Mouse (Mus musculus) telencephalon, adult 2 months (tissue): Measurements from ENCODE around the gene Thada.
"Not testable (repeated sequence)": the region's sequence is repeated elsewhere in the genome, so short reads cannot be mapped to it uniquely, and the experiment has no call there.

Experiments used
- DNase-seq: peaks from one replicate; pipeline ENCODE4 v3.0.0-alpha.2; 2011; ENCODE audit warnings: low read depth, low spot score

Thada gene

DNA sequence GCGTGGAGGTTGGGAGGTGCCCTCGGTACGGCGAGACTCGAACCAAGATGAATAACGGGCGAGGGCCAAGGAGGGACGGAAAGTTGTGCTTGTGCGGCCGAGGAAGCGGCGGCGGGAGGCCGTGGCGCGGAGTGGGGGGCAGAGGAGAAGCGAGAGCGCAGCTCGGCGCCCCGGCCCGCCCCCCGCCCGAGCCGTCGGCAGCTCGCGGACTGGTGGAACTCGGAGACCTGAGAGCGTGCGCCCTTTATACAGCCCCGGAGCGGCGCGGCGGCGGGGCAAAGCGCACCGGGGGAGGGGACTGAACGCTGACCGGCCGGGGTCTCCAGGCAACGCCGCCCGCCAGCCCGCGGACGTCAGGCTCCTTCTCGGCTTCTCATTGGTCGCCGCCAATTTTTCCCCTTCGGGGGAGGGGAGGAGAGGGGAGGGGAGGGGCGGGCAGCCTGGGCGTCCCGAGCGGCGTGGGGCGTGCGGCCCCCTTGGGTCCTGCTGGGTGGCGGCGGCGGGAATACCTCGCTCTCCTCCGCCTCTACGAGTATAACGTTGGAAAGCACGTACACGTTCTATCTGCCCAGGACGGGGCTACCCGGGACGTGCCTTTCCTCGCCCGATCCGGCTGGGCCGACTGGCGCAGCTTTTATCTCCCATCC is 278.2 kb downstream of the Thada start, which contains the start of gene Zfp36l2:
Gene Zfp36l2 (minus strand): TSS at position 221 of the 647 bp plus-strand sequence.
- DNase-seq, result no peak

DNA sequence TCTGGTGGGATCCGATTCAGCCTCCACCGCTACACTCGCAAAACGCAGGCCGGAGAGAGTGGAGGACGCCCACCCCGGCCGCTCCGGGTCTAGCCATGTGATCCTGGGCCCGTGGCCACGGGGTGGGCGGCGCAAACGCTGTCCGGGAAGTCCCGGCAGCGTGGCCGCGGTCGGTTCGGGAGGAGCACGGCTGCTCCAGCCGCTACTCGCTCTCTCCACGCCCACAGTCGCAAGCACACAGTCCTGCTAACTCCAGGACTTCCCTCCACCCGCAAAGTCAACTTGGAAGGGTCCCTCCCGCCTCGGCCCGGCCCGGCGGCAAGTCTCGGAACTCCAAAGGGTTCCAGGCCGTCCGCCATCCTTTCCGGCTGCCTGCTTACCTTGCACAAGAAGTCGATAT is 278.7 kb downstream of the Thada start:
- DNase-seq, result not testable (repeated sequence)

DNA sequence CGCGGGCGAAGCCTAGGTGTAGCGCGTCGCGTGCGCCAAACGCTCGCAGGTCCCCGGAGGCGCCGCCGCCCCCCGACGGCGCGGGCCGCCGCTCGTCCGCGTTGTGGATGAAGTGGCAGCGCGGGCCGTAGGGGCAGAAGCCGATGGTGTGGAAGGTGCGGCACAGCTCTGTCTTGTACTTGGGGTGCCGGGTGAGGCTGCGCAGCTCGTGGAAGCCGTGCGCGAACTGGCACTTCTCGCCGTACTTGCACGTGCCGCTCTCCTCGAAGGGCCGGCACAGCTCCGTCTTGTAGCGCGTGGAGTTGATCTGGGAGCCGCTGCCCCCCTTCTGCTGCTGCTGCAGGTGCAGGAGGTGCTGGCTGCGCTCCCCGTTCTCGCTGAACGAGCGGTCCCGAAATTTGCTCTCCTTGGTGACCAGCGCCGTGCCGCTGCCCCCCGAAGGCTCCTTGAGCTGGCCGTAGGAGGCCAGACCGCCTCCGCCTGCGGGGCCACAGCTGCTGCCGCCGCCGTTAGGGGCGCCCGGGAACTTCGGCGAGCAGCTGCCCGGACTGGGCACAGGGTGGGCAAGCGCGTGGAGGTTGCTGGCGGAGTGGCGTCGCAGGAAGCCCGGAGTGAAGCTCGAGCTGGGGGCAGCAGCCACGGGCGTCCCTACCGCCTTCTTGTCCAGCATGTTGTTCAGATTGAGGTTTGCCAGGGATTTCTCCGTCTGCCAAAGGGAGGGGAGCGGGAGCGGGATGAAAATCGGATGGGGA is 279.4 kb downstream of the Thada start:
- no peak for DNase-seq

DNA sequence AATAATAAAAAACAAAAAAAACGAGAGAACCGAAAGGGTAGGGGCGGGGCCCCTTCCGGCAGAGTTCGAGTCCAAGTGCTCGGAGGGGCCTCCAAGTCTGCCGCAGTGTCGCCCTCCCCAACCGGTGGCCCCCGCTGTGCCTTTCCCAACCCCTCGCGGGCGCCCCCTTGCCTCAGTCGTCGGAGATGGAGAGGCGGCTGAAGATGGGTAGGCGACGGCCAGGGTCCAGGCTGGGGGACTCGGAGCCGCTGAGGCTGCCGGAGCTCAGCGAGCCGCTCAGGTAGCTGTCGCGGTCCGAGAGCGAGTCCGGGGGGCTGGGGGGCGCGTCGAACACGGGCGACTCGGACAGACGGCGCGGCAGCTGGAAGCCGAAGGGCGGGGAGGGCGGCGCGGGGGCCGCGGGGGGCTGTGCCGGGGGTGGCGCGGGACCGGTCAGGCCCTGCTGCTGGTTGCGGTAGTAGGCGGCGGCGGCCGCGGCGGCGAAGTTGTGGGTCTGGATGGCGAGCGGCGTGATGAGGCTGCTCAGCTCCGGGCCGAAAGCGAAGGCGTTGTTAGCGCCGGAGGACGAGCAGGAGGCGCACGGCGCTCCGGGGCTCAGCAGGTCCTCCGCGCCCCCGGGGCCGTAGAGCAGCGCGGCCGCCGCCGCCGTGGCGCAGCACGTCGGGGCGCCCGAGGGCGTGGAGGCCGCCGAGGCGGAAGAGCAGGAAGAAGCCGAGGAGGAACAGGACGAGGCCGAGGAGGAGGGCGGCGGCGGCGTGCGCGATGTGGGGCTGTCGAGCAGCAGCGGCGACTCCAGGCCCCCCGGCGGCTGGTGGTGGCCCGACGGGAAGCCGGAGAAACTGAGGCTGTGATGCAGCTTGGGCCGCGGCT is 280.2 kb downstream of the Thada start:
- DNase-seq, result no peak

DNA sequence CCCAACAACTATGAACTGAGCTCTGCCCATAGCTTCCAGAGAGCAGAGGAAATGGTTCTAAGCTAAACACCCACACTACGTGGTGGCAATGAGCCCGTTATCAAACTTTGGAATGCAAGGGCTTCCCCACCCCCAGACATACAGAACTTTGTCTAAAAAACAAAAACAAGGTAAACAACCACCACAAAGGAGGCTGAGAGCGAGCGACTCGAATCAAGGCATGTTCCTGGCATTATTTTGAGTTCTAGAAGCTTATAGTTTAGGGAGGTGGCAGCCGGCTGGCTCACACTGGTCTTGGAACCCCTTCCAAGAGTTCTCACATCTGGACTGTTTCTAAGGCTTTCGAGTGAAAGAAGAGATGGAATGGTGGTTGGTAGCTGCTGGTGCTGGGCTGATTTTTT is 281.0 kb downstream of the Thada start:
- no peak for DNase-seq

DNA sequence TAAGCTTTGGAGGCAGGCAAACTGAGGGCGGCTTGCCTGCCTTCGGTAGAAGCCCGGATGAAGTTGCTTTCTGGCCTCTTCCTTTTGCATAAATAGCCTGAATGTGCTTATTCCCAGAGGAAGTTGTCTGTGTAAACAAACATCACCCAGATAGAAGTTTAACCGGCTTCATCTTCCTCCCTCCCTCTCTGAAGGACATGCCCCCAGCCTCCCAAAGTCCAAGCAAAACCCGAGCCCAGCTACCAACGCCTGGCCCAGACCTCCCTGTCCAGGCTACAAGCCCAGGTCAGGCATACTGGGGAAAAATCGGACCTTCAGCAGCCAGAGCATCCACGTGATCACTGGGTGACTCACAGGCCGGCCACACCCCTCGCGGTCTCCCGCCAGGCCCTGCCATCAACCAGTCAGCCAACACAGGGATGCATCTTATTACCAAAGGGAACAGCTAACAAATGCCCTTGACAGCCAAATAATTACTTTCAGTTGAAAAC is 282.7 kb downstream of the Thada start:
- no peak for DNase-seq

DNA sequence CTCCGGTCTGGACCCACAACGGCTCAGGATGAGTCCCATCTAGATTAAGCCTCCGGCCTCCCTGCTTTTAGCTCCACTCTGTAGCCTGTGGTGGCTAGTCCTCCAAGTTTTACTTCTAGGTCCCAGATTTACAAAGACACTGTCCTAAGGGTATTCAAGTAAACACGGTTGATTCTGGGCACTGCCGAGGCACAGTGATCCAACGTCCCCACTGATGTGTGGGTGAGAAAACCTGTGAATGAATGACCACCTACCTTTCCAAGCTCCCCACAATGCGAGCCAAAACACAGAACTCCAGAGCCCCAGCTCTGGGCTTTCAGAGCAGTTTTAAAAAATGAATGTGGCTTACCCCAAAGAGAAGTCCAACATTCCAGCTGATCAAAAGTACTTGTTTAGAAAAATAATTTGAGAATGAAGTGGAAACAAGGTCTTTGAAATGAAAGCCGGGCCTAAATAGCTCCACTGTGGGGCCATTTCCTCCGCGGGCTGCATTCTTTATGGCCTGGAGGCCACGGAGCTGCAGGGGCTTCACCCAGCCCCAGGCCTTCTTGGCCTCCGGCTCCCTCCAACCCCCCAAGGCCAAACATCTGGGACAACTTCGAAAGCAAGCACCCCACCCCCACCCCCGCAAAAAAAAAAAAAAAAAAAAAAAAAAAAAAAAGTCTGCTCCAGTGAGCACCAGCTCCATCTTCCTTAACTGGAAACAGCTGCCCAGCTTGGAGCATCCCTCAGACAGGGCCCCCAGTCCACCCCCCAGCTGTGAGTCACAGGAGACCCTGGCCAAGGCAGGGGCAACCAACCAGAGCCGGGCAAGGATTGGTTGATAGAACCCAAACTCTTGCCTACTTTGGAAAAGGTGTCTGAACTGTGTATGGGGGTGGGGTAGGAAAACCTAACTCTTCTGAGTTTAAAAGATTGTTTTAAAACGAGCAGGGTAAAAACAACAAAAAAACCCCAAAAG is 283.4 kb downstream of the Thada start:
- no peak for DNase-seq

DNA sequence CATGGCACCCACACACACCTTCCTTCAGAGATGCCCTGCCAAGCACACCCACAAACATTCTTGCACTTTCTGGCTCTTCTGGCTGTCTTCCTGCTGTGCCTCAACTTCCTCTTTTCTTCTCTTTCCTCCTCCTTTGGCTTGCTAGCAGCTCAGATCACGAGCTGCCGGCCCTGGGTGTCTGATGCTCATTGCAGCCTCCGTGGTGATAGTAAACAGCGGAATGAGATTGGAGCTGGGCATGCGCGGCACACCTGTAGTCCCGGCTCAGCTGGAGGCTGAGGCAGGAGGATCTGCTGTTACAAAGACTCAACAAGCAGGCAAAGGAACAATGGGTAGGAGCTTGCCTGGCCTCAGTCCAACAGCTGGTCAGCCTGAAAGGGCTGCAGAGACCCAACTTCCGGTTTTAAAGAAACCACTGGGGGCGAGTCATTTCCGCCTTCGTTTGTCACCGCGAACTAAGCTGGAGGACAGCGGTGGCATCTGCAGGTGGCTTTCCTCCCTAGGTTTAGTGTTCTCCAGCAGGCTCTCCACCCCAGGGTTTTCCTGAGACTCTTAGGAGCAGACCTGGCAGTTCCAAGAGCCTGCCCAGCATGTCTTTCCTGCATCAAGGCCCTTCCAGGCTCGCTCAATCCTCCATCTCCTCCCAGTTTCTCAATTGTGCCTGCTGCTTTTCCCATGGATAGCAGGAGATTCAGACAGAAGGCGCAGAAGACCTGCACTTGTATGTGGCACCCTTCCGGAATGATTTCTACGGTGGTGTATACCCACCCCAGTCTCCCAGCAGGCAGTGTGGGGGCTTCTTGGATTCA is 284.3 kb downstream of the Thada start:
- no peak for DNase-seq

DNA sequence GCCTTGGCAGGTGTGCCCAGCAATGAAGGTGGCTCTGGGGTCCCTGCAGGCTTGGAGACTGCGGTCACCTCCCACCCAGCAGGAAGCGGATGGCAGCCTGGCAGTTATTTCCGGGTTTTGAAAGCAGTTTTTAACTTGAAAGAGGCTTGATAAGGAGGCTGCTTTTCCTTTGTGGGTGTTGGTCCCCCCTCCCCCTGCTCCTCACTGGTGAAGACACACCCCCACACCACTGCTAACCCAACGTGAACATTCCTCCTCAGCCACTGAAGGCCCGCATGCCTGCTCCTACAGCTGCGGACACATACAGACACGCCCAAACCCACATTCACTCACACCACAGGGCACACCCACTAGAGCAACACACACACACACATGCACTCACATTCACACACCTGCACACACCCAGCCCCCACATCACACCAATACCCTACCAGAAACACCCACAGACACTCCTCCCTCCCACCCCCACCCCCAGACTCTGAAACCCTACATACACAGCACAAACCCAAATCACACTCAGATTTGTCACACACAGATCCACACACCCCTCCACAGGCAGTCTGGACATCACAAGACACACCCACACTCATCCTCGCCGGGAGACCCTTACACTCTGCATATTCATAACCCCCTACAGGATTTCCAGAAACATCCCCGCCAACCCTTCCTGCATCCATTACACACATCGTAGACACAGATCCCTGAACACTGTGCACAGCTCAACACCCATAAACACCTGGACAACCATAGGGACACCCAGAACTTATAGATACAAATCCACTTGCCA is 285.1 kb downstream of the Thada start:
- no peak for DNase-seq

DNA sequence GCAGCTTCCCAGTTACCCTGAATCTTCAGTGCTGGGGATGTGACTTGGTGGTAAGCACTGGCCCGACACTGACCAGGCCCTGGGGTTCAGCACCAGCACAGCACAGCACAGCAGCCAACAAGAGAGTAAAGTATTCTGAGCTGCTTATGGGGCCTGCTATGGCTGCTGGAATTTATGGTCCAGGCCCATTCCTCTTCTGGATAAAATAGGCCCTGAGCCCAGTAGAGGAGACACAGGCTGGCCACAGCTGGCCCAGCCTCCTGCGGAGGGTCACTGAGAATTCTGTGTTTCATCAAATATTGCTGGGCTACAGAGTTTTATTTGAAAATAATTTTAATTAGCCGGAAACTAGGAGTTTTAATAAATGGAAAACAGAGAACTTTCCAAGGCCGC is 286.0 kb downstream of the Thada start:
- no peak for DNase-seq

DNA sequence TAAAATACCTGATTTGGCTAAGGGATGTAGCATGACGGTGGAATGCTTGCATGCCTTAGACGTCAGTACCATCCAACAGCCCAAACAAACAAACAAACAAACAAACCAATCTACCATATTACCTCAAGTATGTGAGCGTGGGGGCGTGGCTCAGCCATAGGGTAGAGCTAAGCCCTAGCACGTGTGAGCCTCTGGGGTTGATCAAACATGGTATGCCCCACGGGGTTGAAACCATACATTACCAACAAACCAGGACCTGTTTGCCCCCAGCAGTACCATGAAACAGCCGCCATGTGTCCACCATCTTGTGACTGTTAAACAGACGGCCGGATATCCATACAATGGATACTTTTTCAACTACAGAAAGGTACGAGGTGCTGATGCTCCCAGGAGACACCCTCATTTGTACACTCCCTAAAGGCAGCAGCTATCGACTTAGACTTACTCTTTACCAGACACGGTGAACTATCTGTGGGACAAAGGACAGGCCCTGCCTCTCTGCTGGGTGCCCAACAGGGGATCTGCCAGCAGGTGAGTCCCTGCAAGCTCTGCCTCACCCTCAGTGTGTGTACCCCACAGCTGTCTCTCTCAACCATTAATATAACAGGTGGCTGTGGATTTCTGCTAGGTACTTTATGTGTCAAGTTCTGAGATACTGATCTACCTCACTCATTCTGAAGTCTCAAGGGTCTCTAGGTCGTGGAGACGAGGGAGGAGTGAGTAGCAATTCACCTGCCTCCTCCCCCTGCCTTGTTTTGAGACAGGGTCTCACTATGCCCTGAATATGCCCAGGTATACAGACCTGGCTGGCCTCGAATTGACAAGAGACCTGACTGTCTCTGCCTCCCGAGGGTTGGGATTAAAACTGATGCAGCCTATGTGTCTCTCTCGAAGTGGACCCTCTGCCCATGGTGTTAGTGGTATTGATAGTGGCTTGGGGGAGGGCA is 286.7 kb downstream of the Thada start:
- DNase-seq, result no peak

DNA sequence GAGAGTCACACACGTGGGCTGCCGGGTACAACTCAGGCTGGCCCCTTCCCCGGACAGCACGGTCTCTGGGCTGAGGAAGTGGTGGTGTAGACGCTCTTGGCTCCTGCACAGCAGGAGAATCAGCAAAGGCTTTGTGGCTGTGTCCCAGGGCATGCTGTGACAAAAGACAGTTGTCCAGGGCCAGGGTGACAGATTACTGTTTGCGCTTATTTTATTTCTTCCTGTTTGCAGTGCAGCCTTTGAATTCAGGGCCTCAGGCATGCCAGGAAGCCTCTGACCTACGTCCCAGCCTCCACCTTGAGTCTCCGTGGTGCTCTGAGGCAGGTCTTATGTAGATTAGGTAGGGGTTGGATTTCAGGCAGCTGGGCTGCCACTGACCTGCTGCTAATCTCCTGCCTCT is 288.5 kb downstream of the Thada start:
- no peak for DNase-seq

DNA sequence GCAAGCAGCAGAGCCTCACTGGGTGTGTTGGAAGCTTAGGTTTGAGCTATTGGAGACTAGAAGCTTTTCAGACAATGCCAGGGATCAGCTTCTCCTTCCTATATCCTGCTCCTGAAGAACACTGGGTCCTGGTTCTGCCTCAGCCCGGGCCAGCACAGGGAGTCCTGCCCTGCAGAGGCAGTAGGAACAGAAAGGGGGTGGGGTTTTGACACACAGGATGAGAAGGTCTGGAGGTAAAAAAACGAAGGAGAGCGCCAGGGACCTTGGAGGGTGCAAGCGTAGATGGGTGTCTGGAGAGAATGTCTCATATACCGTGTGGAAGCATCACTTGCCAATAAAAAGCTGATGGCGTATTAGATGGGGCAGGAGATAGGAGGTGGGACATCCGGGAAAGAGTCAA is 289.6 kb downstream of the Thada start:
- no peak for DNase-seq

DNA sequence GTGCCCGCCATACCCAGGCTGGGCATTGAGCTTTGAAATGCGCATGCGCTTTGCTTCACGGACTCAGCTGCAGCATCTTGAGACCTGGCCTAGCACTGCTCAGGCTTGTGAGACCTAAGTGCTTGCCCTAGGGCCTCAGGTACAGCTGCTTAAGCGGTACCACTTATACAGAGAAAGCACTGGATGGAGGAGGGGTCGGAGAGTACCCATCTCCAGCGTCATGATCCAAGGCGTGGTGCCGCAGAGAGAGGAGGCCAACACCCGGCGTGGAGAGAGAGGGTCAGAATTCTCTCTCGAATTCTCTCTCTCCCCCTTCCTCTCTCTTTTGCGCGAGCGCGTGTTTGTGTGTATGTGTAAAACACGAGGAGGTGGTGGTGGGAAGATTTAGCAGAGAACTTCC is 290.8 kb downstream of the Thada start:
- no peak for DNase-seq

DNA sequence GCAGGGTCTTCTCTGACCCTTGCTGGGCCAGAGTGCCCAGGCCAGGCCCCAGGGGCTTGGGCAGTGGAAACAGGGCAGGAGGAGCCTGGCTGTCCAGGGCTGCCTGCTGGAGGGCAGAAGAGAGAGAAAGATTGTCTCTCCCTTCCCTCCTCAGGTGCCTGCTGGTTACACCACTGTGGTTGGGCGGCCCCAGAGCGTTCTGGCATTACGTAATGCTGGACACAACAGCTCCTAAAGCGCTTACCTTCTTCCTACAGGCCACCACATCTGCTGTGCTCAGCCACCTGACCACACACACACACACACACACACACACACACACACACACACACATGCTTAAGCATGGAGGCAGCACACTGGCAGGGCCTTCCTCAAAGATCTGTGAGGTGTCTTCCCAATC is 298.6 kb downstream of the Thada start:
- no peak for DNase-seq

DNA sequence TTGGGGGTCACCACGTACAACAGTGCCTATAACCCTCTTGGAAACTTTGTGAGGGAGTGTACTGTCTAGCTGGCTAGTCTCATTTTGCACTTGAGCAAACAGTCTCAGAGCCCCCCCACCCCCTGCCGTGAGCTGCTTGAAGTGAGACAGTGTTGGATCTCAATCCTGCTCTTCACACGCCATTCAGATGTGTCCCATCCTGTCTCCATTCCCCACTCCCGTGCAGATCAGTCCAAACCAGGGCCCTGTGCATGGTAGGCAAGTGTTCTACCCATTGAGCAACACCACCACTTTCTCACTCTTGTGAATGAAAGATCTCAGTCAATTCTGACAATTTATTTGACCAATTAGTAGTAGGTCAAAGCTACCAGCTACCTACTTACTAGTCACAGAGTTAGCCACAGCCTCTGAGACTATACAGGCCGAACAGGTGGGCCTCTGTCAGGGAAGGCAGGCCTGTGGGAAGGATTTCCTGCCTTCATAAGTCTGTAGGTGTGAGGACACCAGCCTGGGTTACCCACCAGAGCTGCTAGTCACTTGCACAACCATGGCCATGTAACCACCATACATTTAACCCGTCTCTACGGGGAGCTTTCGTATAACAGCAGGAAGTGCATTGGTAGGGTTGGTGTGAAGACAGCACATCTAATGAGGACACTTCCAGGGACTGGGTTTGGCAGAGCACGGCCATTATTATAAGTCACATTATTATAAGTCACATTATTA is 299.7 kb downstream of the Thada start:
- no peak for DNase-seq

DNA sequence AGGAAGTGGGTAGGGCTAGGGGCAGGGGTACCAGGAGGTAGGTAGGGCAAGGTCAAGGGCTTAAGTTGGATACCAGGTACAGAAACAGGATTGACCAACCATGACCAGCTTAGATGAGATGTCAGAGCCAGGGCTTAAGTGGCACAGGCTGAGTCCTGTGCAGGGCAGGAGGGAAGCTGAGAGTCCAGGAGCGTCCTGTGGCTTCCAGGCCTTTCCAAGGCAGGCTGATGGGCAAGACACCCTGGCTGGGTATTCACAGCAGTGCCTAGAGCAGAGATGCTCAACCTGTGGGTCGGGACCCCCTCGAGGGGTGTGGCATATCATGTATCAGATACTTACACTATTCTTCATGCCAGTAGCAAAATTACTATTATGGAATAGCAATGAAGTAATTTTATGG is 300.3 kb downstream of the Thada start:
- no peak for DNase-seq

DNA sequence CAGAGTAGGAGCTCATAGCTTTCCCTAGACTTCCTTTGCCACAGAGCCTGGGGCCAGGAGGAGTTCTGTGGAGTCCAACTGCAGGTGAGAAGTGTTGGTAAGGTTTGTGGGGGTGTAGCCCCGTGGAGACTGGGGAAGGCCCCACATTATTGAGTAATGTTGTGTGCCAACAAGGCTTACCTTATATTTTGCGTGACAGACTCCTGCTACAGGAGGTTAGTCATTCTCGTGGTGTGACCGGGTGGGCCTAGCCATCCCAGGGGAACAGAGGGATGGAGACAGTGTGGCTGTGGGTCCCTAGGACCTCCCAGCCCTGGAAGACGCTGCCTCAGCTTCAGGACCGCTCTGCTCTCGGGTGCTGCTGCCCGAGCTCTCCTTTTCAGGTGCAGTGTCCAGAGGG is 301.9 kb downstream of the Thada start:
- DNase-seq, result no peak
